Mouse (Mus musculus) adrenal gland, adult 10 weeks (tissue): ENCODE data around the gene Trim38. TPM values are rescaled to one million over a fixed set of nuclear protein-coding genes. Genes with fewer than 3 reads are reported as not detected.

Experiments used
- polyA plus RNA-seq: library from polyadenylated mRNA; stranded (reverse); fragments of 350-450 nt; fragmentation: Illumina TruSeq; extraction: RNeasy Lipid Tissue Mini Kit (QIAGEN cat#74804); gene quantifications from one replicate; pipeline ENCODE4 v1.2.3, GENCODE M21; 2014; ENCODE audit warnings: low read depth, low replicate concordance

Trim38 gene
- polyA plus RNA-seq: 0.99 TPM

DNA sequence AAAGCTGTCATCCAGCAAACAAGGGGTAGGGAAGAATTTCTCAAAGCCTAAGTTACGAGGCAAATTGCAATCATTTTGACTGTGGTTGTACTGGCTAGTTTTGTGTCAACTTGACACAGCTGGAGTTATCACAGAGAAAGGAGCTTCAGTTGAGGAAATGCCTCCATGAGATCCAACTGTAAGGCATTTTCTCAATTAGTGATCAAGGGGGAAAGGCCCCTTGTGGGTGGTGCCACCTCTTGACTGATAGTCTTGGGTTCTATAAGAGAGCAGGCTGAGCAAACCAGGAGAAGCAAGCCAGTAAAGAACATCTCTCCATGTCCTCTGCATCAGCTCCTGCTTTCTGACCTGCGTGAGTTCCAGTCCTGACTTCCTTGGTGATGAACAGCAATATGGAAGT lies at the start of gene Trim38:
Gene Trim38, plus strand, starts transcription at position 301 of the 400 bp plus-strand sequence.

DNA sequence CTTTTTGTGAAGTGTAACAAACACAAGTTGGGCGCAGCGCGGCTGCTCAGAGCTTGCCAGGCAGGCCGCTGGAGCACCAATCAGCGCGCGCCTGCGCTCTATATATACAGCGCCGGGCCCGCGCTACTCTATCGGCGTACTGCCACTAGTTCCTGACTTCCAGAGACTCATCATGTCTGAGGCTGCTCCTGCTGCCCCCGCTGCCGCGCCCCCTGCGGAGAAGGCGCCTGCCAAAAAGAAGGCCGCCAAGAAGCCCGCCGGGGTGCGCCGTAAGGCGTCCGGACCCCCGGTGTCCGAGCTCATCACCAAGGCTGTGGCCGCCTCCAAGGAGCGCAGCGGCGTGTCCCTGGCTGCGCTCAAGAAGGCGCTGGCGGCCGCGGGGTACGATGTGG lies 31.0 kb upstream of the Trim38 start, which contains the start of gene Hist1h1c:
Gene Hist1h1c, plus strand, starts transcription at position 132 of the 392 bp plus-strand sequence.

GRCm38 (mm10) chr13:23745381-23746161 lies 24.1 kb upstream of the Trim38 start, which contains the start of gene Hist1h3c:
Gene Hist1h3c, minus strand, starts transcription at chr13:23745602.

DNA sequence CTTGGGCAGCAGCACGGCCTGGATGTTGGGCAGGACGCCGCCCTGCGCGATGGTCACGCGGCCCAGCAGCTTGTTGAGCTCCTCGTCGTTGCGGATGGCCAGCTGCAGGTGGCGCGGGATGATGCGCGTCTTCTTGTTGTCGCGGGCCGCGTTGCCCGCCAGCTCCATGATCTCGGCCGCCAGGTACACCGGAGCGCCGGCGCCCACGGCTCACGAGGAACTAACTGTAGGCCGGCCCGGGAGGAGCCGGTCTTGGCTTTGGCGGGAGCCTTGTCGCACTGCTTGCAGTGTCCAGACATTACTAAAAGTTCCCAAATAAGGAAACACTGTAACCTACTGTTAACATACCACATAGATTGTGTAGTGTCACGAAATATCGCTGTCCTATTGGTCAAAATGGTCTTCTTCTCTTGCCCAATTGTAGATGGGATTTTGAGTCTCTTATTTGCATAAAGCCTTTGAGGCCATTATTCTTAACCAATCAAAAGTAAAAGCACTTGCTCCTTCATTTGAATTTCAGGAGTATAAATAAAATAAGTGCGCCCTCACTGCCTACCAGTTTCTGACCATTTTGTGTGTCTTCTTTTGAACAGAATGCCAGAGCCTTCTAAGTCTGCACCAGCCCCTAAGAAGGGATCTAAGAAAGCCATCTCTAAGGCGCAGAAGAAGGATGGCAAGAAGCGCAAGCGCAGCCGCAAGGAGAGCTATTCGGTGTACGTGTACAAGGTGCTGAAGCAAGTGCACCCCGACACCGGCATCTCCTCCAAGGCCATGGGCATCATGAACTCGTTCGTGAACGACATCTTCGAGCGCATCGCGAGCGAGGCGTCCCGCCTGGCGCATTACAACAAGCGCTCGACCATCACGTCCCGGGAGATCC lies 23.3 kb upstream of the Trim38 start, which contains the start of gene Hist1h2bb:
Gene Hist1h2bb, plus strand, starts transcription at position 534 of the 880 bp plus-strand sequence.

DNA sequence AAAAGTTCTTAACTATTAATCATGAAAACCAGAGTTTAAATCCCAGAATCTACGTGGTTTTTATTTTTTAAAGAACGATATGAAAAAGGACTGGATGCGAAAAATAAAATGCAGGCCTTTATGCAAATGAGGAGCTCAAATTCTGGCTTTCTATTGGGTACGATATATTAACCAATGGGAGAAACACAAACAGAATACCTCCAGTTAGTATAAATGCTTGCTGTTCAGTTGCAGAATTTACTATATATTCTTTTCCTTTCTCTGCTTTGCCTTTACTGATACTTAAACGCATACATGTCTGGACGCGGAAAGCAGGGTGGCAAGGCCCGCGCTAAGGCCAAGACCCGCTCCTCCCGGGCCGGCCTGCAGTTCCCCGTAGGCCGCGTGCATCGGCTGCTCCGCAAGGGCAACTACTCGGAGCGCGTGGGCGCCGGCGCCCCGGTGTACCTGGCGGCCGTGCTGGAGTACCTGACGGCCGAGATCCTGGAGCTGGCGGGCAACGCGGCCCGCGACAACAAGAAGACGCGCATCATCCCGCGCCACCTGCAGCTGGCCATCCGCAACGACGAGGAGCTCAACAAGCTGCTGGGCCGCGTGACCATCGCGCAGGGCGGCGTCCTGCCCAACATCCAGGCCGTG lies 18.8 kb upstream of the Trim38 start, which contains the start of gene Hist1h2ab:
Gene Hist1h2ab, plus strand, starts transcription at position 288 of the 639 bp plus-strand sequence.

GRCm38 (mm10) chr13:23752067-23752741 lies 17.5 kb upstream of the Trim38 start, which contains the start of gene Hist1h3b:
Gene Hist1h3b, plus strand, starts transcription at chr13:23752267.

DNA sequence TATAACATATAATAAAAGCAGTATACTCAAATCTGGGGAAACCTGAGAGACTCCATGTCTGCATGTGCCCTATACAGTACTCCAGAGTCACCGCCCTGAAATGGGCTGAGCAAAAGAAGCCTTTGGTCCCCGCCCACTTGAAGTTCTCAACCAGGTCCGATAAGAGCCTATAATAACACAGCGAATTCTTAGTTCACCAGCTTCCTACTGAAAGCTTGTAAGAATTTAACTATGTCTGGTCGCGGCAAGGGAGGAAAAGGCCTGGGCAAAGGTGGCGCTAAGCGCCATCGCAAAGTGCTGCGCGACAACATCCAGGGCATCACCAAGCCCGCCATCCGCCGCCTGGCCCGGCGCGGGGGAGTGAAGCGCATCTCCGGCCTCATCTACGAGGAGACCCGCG lies 12.9 kb upstream of the Trim38 start, which contains the start of gene Hist1h4b:
Gene Hist1h4b, plus strand, starts transcription at position 224 of the 400 bp plus-strand sequence.

DNA sequence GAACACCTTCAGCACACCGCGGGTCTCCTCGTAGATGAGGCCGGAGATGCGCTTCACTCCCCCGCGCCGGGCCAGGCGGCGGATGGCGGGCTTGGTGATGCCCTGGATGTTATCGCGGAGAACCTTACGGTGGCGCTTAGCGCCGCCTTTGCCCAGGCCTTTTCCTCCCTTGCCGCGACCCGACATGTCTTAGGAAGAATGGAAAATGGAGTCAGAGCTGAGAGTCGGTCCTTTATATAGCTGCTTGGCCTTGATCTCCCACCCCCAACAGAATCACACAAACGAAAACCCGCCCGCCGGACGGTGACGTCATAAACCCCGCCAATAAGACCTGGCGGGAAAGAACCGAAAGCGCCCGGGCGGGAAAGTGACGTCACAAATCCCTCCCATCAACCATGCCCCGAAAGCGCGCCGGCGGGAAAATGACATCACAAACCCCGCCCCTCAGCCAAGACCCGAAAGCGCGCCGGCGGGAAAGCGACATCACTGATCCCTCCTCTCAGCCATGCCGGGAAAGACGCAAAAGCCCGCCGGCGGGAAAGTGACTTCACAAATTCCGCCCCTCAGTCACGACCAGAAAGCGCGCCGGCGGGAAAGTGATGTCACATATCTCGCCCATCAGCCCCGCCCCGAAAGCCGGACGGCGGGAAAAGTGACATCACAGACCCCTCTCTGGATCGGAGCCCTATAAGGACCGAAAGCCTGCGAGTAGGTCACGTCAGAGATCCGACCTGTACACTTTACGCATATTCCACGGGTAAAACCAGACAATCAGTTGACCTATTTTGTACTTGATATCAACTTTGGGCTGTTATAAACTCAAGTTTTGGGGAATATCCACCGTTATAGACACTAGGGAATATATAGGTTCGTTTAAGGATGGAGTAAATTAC lies 8.5 kb upstream of the Trim38 start, which contains the start of gene Hist1h4a:
Gene Hist1h4a, minus strand, starts transcription at position 259 of the 893 bp plus-strand sequence.

GRCm38 (mm10) chr13:23761871-23762821 lies 7.6 kb upstream of the Trim38 start, which contains the start of gene Hist1h3a:
Gene Hist1h3a, minus strand, starts transcription at chr13:23762386.

DNA sequence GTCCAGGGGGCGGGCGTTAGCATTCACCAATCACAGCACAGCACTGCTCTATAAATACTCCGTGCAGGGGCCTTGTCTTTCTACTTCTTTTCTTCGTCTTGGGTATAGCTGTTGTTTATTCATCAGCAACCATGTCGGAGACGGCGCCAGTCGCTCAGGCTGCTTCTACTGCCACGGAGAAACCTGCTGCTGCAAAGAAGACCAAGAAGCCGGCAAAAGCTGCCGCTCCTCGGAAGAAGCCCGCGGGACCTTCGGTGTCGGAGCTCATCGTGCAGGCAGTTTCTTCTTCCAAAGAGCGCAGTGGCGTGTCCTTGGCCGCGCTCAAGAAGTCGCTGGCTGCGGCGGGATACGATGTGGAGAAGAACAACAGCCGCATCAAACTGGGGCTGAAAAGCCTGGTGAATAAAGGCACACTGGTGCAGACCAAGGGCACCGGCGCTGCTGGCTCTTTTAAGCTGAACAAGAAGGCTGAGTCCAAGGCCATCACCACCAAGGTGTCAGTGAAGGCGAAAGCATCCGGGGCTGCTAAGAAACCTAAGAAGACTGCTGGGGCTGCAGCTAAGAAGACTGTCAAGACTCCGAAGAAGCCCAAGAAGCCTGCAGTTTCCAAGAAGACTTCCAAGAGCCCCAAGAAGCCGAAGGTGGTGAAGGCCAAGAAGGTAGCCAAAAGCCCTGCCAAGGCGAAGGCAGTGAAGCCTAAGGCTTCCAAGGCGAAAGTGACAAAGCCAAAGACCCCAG lies 6.0 kb upstream of the Trim38 start, which contains the start of gene Hist1h1a:
Gene Hist1h1a, plus strand, starts transcription at position 81 of the 738 bp plus-strand sequence.

GRCm38 (mm10) chr13:23806422-23807052 lies 36.8 kb downstream of the Trim38 start, which contains the start of gene Slc17a2:
Gene Slc17a2, plus strand, starts transcription at chr13:23806993.

GRCm38 (mm10) chr13:23839308-23839707 lies 69.6 kb downstream of the Trim38 start, which contains the start of gene Slc17a3:
Gene Slc17a3, plus strand, starts transcription at chr13:23839434.

Other genes starting within 250 kb of the Trim38 start
- not detected for gene Hist1h4h, start 238.9 kb upstream of the Trim38 start, polyA plus RNA-seq
- gene Hist1h2af, start 236.0 kb upstream of the Trim38 start, polyA plus RNA-seq: not detected
- gene Hist1h3g, start 234.5 kb upstream of the Trim38 start, polyA plus RNA-seq: not detected
- 2.7 TPM for gene Hist1h2bh, start 226.5 kb upstream of the Trim38 start, polyA plus RNA-seq
- not detected for gene Hist1h3f, start 225.9 kb upstream of the Trim38 start, polyA plus RNA-seq
- not detected for gene Hist1h4f, start 218.3 kb upstream of the Trim38 start, polyA plus RNA-seq
- 0.70 TPM for gene Hist1h1d, start 216.7 kb upstream of the Trim38 start, polyA plus RNA-seq
- not detected for gene Hist1h3e, start 207.5 kb upstream of the Trim38 start, polyA plus RNA-seq
- not detected for gene Hist1h2ae, start 198.7 kb upstream of the Trim38 start, polyA plus RNA-seq
- 2.4 TPM for gene Hist1h2bg, start 198.5 kb upstream of the Trim38 start, polyA plus RNA-seq
- gene Hist1h2bf, start 195.7 kb upstream of the Trim38 start, polyA plus RNA-seq: not detected
- not detected for gene Hist1h2ad, start 195.5 kb upstream of the Trim38 start, polyA plus RNA-seq
- gene Hist1h3d, start 194.2 kb upstream of the Trim38 start, polyA plus RNA-seq: 2.2 TPM
- 0.76 TPM for gene Hist1h4d, start 188.3 kb upstream of the Trim38 start, polyA plus RNA-seq
- 15.6 TPM for gene Hist1h2be, start 148.8 kb upstream of the Trim38 start, polyA plus RNA-seq
- 1.3 TPM for gene Hist1h1e, start 147.4 kb upstream of the Trim38 start, polyA plus RNA-seq
- gene Hist1h2ac, start 86.0 kb upstream of the Trim38 start, polyA plus RNA-seq: 1.7 TPM
- 322 TPM for gene Hist1h2bc, start 85.7 kb upstream of the Trim38 start, polyA plus RNA-seq
- gene Hist1h1t, start 74.1 kb upstream of the Trim38 start, polyA plus RNA-seq: not detected
- gene Hist1h4c, start 71.5 kb upstream of the Trim38 start, polyA plus RNA-seq: not detected
- 85.7 TPM for gene Hfe, start 59.1 kb upstream of the Trim38 start, polyA plus RNA-seq
- gene Hist1h1c, start 31.1 kb upstream of the Trim38 start, polyA plus RNA-seq: 40.8 TPM
- gene Hist1h3c, start 24.3 kb upstream of the Trim38 start, polyA plus RNA-seq: not detected
- not detected for gene Hist1h2bb, start 23.2 kb upstream of the Trim38 start, polyA plus RNA-seq
- gene Hist1h2ab, start 18.8 kb upstream of the Trim38 start, polyA plus RNA-seq: not detected
- not detected for gene Hist1h3b, start 17.6 kb upstream of the Trim38 start, polyA plus RNA-seq
- gene Hist1h4b, start 12.9 kb upstream of the Trim38 start, polyA plus RNA-seq: not detected
- not detected for gene Hist1h4a, start 8.7 kb upstream of the Trim38 start, polyA plus RNA-seq
- gene Hist1h3a, start 7.5 kb upstream of the Trim38 start, polyA plus RNA-seq: not detected
- gene Hist1h1a, start 6.2 kb upstream of the Trim38 start, polyA plus RNA-seq: not detected
- gene Slc17a2, start 37.1 kb downstream of the Trim38 start, polyA plus RNA-seq: not detected
- gene Slc17a3, start 69.5 kb downstream of the Trim38 start, polyA plus RNA-seq: 0.64 TPM
- not detected for gene Slc17a1, start 97.8 kb downstream of the Trim38 start, polyA plus RNA-seq
- gene Slc17a4, start 145.1 kb downstream of the Trim38 start, polyA plus RNA-seq: 0.35 TPM
- gene Hist1h2ba, start 164.2 kb downstream of the Trim38 start, polyA plus RNA-seq: not detected
- gene Hist1h2aa, start 164.5 kb downstream of the Trim38 start, polyA plus RNA-seq: not detected
- 9.7 TPM for gene Scgn, start 221.3 kb downstream of the Trim38 start, polyA plus RNA-seq